Comparison of ENCODE assay signal across 8 mouse cellular contexts in the genomic region with DNA sequence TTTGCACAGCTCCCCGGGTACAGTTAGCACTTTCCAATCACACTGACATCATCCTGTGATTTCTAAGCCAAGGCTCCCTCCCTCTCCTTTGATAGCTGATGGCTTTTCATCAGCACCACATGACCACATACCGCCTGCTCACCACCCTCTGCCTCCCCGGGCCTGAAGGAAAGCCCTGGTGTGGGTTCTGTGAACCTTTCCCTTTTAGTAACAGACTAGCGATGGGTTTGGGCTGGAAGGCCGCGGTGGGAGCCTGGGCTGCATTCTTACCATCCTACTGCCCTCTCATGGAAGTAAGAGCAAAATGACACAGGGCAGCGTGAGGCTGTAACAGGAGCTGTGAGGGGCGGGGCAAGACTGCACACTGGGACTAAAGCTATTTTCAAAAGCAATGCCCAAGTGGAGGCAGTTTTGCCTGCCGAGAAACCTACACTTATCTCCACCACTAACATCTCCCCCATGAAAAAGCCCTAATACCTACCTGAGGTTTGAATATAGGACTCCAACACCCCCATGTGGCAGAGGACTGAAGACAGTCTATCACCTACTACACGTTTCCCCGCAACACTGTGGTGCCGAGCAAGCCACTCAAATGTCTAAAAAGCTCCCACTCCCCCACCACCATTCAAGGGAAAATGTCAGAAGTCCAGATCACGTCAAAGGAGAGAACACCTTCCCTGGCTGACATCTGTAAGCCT. TPM values are rescaled to one million over a fixed set of nuclear protein-coding genes. Genes with fewer than 3 reads are reported as not detected.
DNase-seq lines count a peak whose midpoint lies in the region; ATAC-seq lines count a peak whose summit lies in the region.

No protein-coding gene starts in this region.

- 17% methylated on average over 13 of the region's 13 CpGs for WGBS in hindbrain, embryonic 10.5 days
- 18% methylated on average over 13 of the region's 13 CpGs for WGBS in limb, embryonic 10.5 days
- 18% methylated on average over 13 of the region's 13 CpGs for WGBS in neural tube, embryonic 14.5 days

- H3K4me3 ChIP-seq in hindbrain, embryonic 10.5 days, result no peak overlapping the region
- H3K4me3 ChIP-seq in limb, embryonic 10.5 days, result peak overlapping the region; percentile 22
- H3K4me3 ChIP-seq in neural tube, embryonic 14.5 days (ENCODE audit: low read depth, low read length), result no peak overlapping the region

- peaks cover 50% of the 10 kb centered on the region for H3K36me3 ChIP-seq in hindbrain, embryonic 10.5 days
- peaks cover 45% of the 10 kb centered on the region for H3K36me3 ChIP-seq in limb, embryonic 10.5 days
- peaks cover 4% of the 10 kb centered on the region; the same call in 1 of the 2 replicates for H3K36me3 ChIP-seq in neural tube, embryonic 14.5 days (ENCODE audit: control insufficient read depth, insufficient read depth, low read length)

- H3K9me3 ChIP-seq in hindbrain, embryonic 10.5 days, result no peaks in the 10 kb centered on the region
- H3K9me3 ChIP-seq in limb, embryonic 10.5 days (replicated peaks), result no peaks in the 10 kb centered on the region
- H3K9me3 ChIP-seq in neural tube, embryonic 14.5 days (ENCODE audit: control insufficient read depth, low read length), result no peaks in the 10 kb centered on the region

- peak; percentile 11 to 27 for DNase-seq in adrenal gland, postnatal 36 days
- DNase-seq in adrenal gland, adult 8-10 months, result no peak
- DNase-seq in right cerebral cortex, postnatal 4 days, result peak; percentile 36
- DNase-seq in right cerebral cortex, postnatal 36 days (ENCODE audit: low spot score in 2 of 2), result no peak
- peak; percentile 63 for DNase-seq in hindbrain, embryonic 10.5 days (ENCODE audit: low spot score)
- DNase-seq in limb, embryonic 10.5 days (ENCODE audit: low spot score), result peak; percentile 76
- no peak for DNase-seq in thymus, postnatal 14 days

- peak; percentile 86; the same call in 1 of the 2 replicates for ATAC-seq in neural tube, embryonic 14.5 days (ENCODE audit: low read depth)

- no peak overlapping the region; the same call in 1 of the 2 replicates for H3K9ac ChIP-seq in neural tube, embryonic 14.5 days (replicated peaks; ENCODE audit: low read depth, low read length)

- H3K4me1 ChIP-seq in hindbrain, embryonic 10.5 days (replicated peaks), result peaks cover 21% of the 10 kb centered on the region
- H3K4me1 ChIP-seq in limb, embryonic 10.5 days, result peaks cover 18% of the 10 kb centered on the region
- peaks cover 6% of the 10 kb centered on the region; the same call in 1 of the 2 replicates for H3K4me1 ChIP-seq in neural tube, embryonic 14.5 days (ENCODE audit: control insufficient read depth, insufficient read depth, low read length)

- no peak overlapping the region for H3K4me2 ChIP-seq in neural tube, embryonic 14.5 days (ENCODE audit: low read depth, low read length)

- H3K27me3 ChIP-seq in hindbrain, embryonic 10.5 days (ENCODE audit: insufficient read depth, poor library complexity, severe bottlenecking), result no peaks in the 10 kb centered on the region
- H3K27me3 ChIP-seq in limb, embryonic 10.5 days (ENCODE audit: low read depth, poor library complexity, severe bottlenecking), result no peaks in the 10 kb centered on the region
- H3K27me3 ChIP-seq in neural tube, embryonic 14.5 days (ENCODE audit: control insufficient read depth, insufficient read depth, low read length), result no peaks in the 10 kb centered on the region

- peak overlapping the region; percentile 67 for H3K27ac ChIP-seq in hindbrain, embryonic 10.5 days
- peak overlapping the region; percentile 56 for H3K27ac ChIP-seq in limb, embryonic 10.5 days
- H3K27ac ChIP-seq in neural tube, embryonic 14.5 days (ENCODE audit: low read depth, low read length), result peak overlapping the region; percentile 67

RNA-seq across cellular contexts. Expression of a gene that starts 29.9 kb away (rescaled TPM):
- 10 to 100 TPM; 11.6 to 12.2 TPM for total RNA-seq in adrenal gland, postnatal 36 days (2021)
- total RNA-seq in adrenal gland, adult 8-10 months (2022), result 10 to 100 TPM; 17.6 to 30.5 (median 23.3) TPM
- polyA plus RNA-seq in hindbrain, embryonic 10.5 days (2016; fragmentation: Nextera tagmentation; extraction: Ambion mirVana), result 16.0 and 20.9 TPM in 2 replicates
- polyA plus RNA-seq in limb, embryonic 10.5 days (2016; fragmentation: Nextera tagmentation; extraction: Ambion mirVana), result 22.0 and 24.1 TPM in 2 replicates
- 11.8 and 12.7 TPM in 2 replicates for polyA plus RNA-seq in neural tube, embryonic 14.5 days (2014; fragmentation: Nextera tagmentation; extraction: Ambion mirVana)

RNA-seq across cellular contexts. Expression of a gene that starts 39.8 kb away (rescaled TPM):
- total RNA-seq in adrenal gland, postnatal 36 days (2021), result 10 to 100 TPM; 24.3 to 32.0 TPM
- total RNA-seq in adrenal gland, adult 8-10 months (2022), result 10 to 100 TPM; 28.6 to 36.2 (median 32.4) TPM
- polyA plus RNA-seq in hindbrain, embryonic 10.5 days (2016; fragmentation: Nextera tagmentation; extraction: Ambion mirVana), result 24.0 and 29.6 TPM in 2 replicates
- polyA plus RNA-seq in limb, embryonic 10.5 days (2016; fragmentation: Nextera tagmentation; extraction: Ambion mirVana), result 20.3 and 22.1 TPM in 2 replicates
- polyA plus RNA-seq in neural tube, embryonic 14.5 days (2014; fragmentation: Nextera tagmentation; extraction: Ambion mirVana), result 49.8 and 56.4 TPM in 2 replicates

Comparison
In these comparisons a context has a peak if more than half of its experiments do, and no peak if none do; other contexts are left out.
1. DNase-seq: peak in adrenal gland, postnatal 36 days (2 of 2), right cerebral cortex, postnatal 4 days (single experiment), hindbrain, embryonic 10.5 days (single experiment) and limb, embryonic 10.5 days (single experiment); none in adrenal gland, adult 8-10 months (single experiment), right cerebral cortex, postnatal 36 days (0 of 2) and thymus, postnatal 14 days (single experiment).
2. Peak in every context shown above with its lines, with median percentiles within 50 percentile points of each other: H3K27ac ChIP-seq.